20 mouse cellular contexts compared by ENCODE assay signal in genomic region chr8:22147706-22148366, GRCm38 (mm10). TPM values are rescaled to one million over a fixed set of nuclear protein-coding genes. Genes with fewer than 3 reads are reported as not detected.
"Had no signal": no experiment of that assay in that cellular context is flagged by ENCODE, and none has a peak within 500 bp of the region (broad histone marks: within the 10 kb centered on the region; RNA-seq: fewer than 3 reads in every experiment).

No protein-coding gene starts in this region.

- H3K27me3 ChIP-seq: intestine, embryonic 15.5 days; kidney, embryonic 15.5 days; limb, embryonic 15.5 days; liver, embryonic 15.5 days; megakaryocyte, embryonic 14.5 days; midbrain, embryonic 15.5 days; neural tube, embryonic 12.5 days had no signal

- ATAC-seq: intestine, embryonic 15.5 days; midbrain, embryonic 15.5 days had no signal

- H3K9ac ChIP-seq: intestine, embryonic 15.5 days; kidney, embryonic 15.5 days; limb, embryonic 15.5 days; liver, embryonic 15.5 days; lung, embryonic 14.5 days; midbrain, embryonic 15.5 days; neural tube, embryonic 12.5 days had no signal

- H3K9me3 ChIP-seq: intestine, embryonic 15.5 days; kidney, embryonic 15.5 days; limb, embryonic 15.5 days; liver, embryonic 15.5 days; megakaryocyte, embryonic 14.5 days; midbrain, embryonic 15.5 days; neural tube, embryonic 12.5 days had no signal

- H3K36me3 ChIP-seq: intestine, embryonic 15.5 days; kidney, embryonic 15.5 days; liver, embryonic 15.5 days; midbrain, embryonic 15.5 days had no signal

- DNase-seq: kidney, adult 2 months; lung, embryonic 14.5 days; lung, postnatal 10 days; lung, postnatal 4 days; retina, postnatal 1 day; right cerebral cortex, postnatal 4 days; spleen, adult 18-20 months; thymus, adult 2 months had no signal

- H3K4me3 ChIP-seq: intestine, embryonic 15.5 days; kidney, embryonic 15.5 days; layer of hippocampus, adult 2 months; limb, embryonic 15.5 days; liver, embryonic 15.5 days; megakaryocyte, embryonic 14.5 days; midbrain, embryonic 15.5 days; neural tube, embryonic 12.5 days had no signal

- H3K27ac ChIP-seq: intestine, embryonic 15.5 days; kidney, embryonic 15.5 days; layer of hippocampus, adult 2 months; limb, embryonic 15.5 days; liver, embryonic 15.5 days; midbrain, embryonic 15.5 days; neural tube, embryonic 12.5 days had no signal

- H3K4me2 ChIP-seq: intestine, embryonic 15.5 days; kidney, embryonic 15.5 days; limb, embryonic 15.5 days; liver, embryonic 15.5 days; lung, embryonic 14.5 days; midbrain, embryonic 11.5 days; midbrain, embryonic 15.5 days; neural tube, embryonic 12.5 days had no signal

- H3K4me1 ChIP-seq: intestine, embryonic 15.5 days; limb, embryonic 15.5 days; megakaryocyte, embryonic 14.5 days; midbrain, embryonic 15.5 days; neural tube, embryonic 12.5 days had no signal

RNA-seq across cellular contexts. Expression of gene Nek5, which starts 23.0 kb away (rescaled TPM):
- total RNA-seq: left cerebral cortex, adult 18-20 months; monocyte, adult 5-6 weeks had no signal
- polyA plus RNA-seq: limb, embryonic 11.5 days; neural tube, embryonic 12.5 days had no signal
